Mouse (Mus musculus) limb, embryonic 11.5 days (tissue): ENCODE data around the gene Pcmt1. TPM values are rescaled to one million over a fixed set of nuclear protein-coding genes. Genes with fewer than 3 reads are reported as not detected.
"Not testable (repeated sequence)": the region's sequence is repeated elsewhere in the genome, so short reads cannot be mapped to it uniquely, and the experiment has no call there.

Source experiments
- ATAC-seq: fragments of 200-750 bp; cut with Nextera tagmentation; 2 replicates; pipeline ENCODE4 v1.8.0; 2017; ENCODE audit warnings: low read depth; ENCODE audit not compliant: insufficient number of reproducible peaks, low FRiP score, low TSS enrichment
- DNase-seq: peaks from one replicate; pipeline ENCODE4 v3.0.0-alpha.2; 2015; ENCODE audit warnings: low spot score
- H3K27ac ChIP-seq: fragments of 300-500 bp; sonication (generic); replicated peaks from 2 replicates; pipeline ENCODE4 v1.5.1; 2014; ENCODE audit warnings: low read depth, mild to moderate bottlenecking, low read length
- H3K27me3 ChIP-seq: fragments of 300-500 bp; sonication (generic); 2 replicates; pipeline ENCODE4 v1.6.1; 2014; ENCODE audit warnings: mild to moderate bottlenecking, low read length, mixed read lengths; ENCODE audit not compliant: control insufficient read depth, insufficient read depth
- H3K36me3 ChIP-seq: fragments of 300-500 bp; sonication (generic); 2 replicates; pipeline ENCODE4 v1.6.1; 2014; ENCODE audit warnings: mild to moderate bottlenecking, low read length, moderate library complexity, mixed read lengths; ENCODE audit not compliant: control insufficient read depth, insufficient read depth
- H3K4me1 ChIP-seq: fragments of 300-500 bp; sonication (generic); 2 replicates; pipeline ENCODE4 v1.6.1; 2014; ENCODE audit warnings: low read length, mixed read lengths; ENCODE audit not compliant: control insufficient read depth, insufficient read depth
- H3K4me2 ChIP-seq: fragments of 300-500 bp; sonication (generic); 2 replicates; pipeline ENCODE4 v1.6.1; 2014; ENCODE audit warnings: low read depth, mild to moderate bottlenecking, moderate library complexity; ENCODE audit not compliant: severe bottlenecking
- H3K4me3 ChIP-seq: fragments of 300-500 bp; sonication (generic); 2 replicates; pipeline ENCODE4 v1.5.1; 2014; ENCODE audit warnings: low read depth, low read length
- H3K9ac ChIP-seq: fragments of 300-500 bp; sonication (generic); 2 replicates; pipeline ENCODE4 v1.6.1; 2014; ENCODE audit warnings: mild to moderate bottlenecking, low read length
- H3K9me3 ChIP-seq: fragments of 300-500 bp; sonication (generic); 2 replicates; pipeline ENCODE4 v1.6.1; 2016; ENCODE audit warnings: low read length; ENCODE audit not compliant: control insufficient read depth
- WGBS: fragments of 180-500 bp; shearing (Covaris S2); extraction: QIAGEN DNeasy Blood & Tissue Kit; methylation state at CpG from one replicate; pipeline ENCODE4 v1.1.7; 2014; 5-methylcytosine and 5-hydroxymethylcytosine counted together
- polyA plus RNA-seq: library from polyadenylated mRNA; unstranded; fragments of >200 nt; fragmentation: Nextera tagmentation; extraction: Ambion mirVana; gene quantifications from 2 replicates; pipeline ENCODE4 v1.2.1, GENCODE M21; 2014

Pcmt1 gene
- polyA plus RNA-seq, 1 experiment from 2014 or later = 120 TPM

DNA sequence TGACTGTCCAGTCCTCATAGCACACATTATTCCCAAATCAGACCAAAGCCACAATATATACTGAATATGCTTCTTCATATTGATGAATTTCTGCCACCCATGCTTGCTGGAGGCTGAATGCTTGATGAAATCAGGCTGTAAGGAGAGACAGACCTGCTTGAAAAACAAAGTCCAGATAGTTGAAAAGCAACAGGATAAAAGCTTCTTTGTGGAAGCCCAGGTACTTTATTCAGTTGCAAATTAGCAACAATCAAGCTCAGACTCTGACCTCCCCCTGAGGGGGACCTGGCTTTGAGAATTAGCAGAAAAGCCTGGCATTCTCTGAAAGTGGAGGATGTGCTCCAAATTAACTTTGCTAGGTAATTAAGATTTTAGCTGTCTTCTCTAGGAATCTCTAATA is 68.7 kb downstream of the Pcmt1 start:
- not testable (repeated sequence) for H3K9me3 ChIP-seq, DNase-seq, H3K4me3 ChIP-seq, H3K4me1 ChIP-seq, ATAC-seq, H3K27me3 ChIP-seq, H3K27ac ChIP-seq, H3K4me2 ChIP-seq, H3K9ac ChIP-seq, H3K36me3 ChIP-seq

DNA sequence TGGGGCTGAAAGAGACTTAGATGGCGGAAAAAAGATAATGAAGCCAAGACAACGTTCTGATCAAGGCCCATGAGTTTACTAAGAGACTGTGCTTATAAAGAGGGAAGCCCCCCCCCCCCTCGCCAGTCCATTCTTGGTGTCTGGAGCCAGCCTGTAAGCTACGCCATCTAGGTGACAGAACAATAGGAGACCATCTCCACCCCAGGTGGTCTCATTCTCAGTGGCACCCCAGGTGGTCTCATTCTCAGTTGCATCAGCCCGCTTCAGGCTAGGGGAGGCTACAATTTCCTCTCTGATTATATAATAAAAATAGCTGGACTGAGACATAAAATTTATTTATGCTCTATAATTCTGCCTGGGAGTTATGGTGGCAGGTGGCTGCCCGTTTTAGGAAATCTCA is 69.3 kb downstream of the Pcmt1 start:
- Histone ChIP-seq H3K36me3 (no peaks in the 10 kb centered on the region), H3K4me1 (no peaks in the 10 kb centered on the region), H3K27me3 (no peaks in the 10 kb centered on the region), H3K4me2 (no peak overlapping the region), H3K9me3 (no peaks in the 10 kb centered on the region; the same call in 1 of the 2 replicates), H3K4me3 (no peak overlapping the region), H3K9ac (no peak overlapping the region), H3K27ac (no peak overlapping the region)
- ATAC-seq (no peak), DNase-seq (no peak)
- WGBS = 76% methylated on average over 6 of the region's 6 CpGs

DNA sequence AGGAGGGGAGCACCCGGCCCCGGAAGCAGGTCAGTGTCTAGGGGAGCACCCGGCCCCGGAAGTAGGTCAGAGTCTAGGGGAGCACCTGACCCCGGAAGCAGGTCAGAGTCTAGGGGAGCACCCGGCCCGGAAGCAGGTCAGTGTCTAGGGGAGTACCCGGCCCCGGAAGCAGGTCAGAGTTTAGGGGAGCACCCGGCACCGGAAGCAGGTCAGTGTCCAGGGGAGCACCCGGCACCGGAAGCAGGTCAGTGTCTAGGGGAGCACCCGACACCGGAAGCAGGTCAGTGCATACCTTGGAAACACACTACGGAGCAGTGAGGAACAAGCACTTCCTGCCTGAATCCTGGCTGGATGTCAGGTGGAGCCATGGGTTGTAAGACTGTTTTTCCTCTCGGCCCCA is 72.3 kb downstream of the Pcmt1 start:
- Histone ChIP-seq H3K4me2 (no peak overlapping the region), H3K4me3 (no peak overlapping the region), H3K9me3 (no peaks in the 10 kb centered on the region), H3K27ac (no peak overlapping the region), H3K4me1 (no peaks in the 10 kb centered on the region), H3K27me3 (no peaks in the 10 kb centered on the region), H3K9ac (no peak overlapping the region), H3K36me3 (no peaks in the 10 kb centered on the region)
- 93% methylated on average over 17 of the region's 17 CpGs for WGBS
- ATAC-seq = no peak
- no peak for DNase-seq

DNA sequence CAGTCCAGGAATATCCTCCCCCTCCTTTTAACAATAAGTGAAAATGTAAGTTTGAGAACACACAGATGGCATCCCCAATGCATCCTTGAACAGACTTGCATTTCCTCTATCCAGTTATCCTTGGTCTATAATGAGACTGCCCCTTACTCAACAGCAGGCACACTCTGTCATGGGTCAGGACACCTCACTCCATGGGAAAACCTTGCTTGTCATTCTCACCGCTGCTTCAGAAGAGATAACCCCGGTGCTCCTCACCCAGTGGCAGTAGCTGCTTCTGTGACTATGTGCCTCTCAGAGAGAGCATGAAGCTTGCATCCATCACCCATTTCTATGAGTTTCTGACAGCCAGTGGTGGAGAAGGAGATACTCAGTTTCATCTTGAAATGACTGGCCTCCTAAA is 74.5 kb downstream of the Pcmt1 start:
- H3K4me3 ChIP-seq = no peak overlapping the region
- H3K9me3 ChIP-seq = no peaks in the 10 kb centered on the region
- no peaks in the 10 kb centered on the region for H3K4me1 ChIP-seq
- no peak overlapping the region for H3K9ac ChIP-seq
- H3K27me3 ChIP-seq = no peaks in the 10 kb centered on the region
- H3K4me2 ChIP-seq = no peak overlapping the region
- DNase-seq = no peak
- 86% methylated on average over 2 of the region's 2 CpGs for WGBS
- H3K27ac ChIP-seq = no peak overlapping the region
- H3K36me3 ChIP-seq = no peaks in the 10 kb centered on the region
- ATAC-seq = no peak

DNA sequence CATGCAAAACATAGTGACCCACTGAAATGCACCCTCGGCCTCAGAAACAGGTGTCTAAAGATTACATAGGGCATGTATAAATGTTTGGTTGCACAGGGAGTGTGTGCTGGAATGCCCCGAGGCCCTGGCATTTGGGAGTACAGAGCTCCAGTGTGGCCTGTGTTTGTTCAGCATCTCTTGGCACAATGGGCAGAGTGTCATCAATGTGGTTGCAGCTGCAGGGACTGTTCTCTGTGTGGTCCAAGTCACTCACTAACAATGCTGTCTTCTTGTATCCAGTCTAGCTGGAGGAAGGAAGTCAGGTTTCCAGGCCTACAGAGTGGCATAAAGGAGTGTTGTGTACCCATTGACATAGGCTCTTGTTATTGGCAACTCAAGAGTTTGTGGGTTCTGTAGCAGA is 75.8 kb downstream of the Pcmt1 start:
- no peak overlapping the region for H3K4me2 ChIP-seq
- H3K9me3 ChIP-seq = no peaks in the 10 kb centered on the region
- no peak overlapping the region for H3K4me3 ChIP-seq
- no peaks in the 10 kb centered on the region for H3K27me3 ChIP-seq
- no peak overlapping the region for H3K27ac ChIP-seq
- H3K4me1 ChIP-seq = no peaks in the 10 kb centered on the region
- no peak for DNase-seq
- H3K36me3 ChIP-seq = no peaks in the 10 kb centered on the region
- no peak for ATAC-seq
- H3K9ac ChIP-seq = no peak overlapping the region
- WGBS = 84% methylated on average over 2 of the region's 2 CpGs

DNA sequence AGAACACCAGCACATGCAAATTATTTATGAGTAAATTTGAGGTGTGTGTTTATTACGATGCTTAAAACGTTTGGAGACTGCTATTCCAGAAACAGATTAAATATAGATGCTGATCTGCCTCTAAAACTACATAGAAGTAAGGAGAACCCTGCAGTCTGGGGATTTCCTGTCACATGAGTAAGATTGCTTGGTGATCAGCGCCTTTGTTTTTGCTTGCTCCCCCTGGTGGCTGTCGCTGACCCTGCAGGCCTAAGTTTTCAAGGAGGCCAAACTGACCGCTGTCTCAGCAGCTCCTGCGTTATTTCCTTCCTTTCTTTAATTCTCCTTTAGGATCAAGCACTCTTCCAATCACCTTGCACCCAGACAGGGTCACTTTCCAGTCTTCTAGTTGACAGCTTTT is 80.3 kb downstream of the Pcmt1 start:
- no peak overlapping the region for H3K27ac ChIP-seq
- ATAC-seq (no peak), DNase-seq (peak; percentile 87)
- H3K9me3 ChIP-seq = no peaks in the 10 kb centered on the region
- no peaks in the 10 kb centered on the region for H3K27me3 ChIP-seq
- H3K36me3 ChIP-seq = no peaks in the 10 kb centered on the region
- H3K4me1 ChIP-seq = no peaks in the 10 kb centered on the region
- no peak overlapping the region for H3K4me3 ChIP-seq
- WGBS = 12% methylated on average over 6 of the region's 6 CpGs
- H3K4me2 ChIP-seq = no peak overlapping the region
- H3K9ac ChIP-seq = no peak overlapping the region

DNA sequence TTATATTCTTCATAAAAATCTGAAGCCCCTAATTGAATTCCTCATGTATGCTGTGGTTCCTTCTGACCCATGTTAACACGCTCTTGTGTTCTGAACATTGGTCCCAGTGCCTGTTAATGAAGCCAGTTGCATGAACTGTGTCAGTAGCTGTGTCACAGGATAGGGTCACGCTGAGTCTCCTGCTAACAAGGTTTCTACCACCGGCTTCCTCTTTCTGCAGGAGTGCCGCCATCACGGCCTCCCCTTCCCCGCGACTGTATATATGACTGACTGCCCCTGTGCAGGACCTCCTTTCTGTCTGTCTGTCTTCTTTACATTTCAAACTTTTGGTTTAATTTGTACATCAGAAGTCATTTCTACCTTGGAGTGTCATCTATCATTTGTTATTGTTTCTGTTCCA is 82.8 kb downstream of the Pcmt1 start:
- ATAC-seq (no peak), DNase-seq (no peak)
- 87% methylated on average over 7 of the region's 7 CpGs for WGBS
- H3K36me3 ChIP-seq = no peaks in the 10 kb centered on the region
- no peak overlapping the region for H3K4me3 ChIP-seq
- H3K27me3 ChIP-seq = no peaks in the 10 kb centered on the region
- H3K4me2 ChIP-seq = no peak overlapping the region
- no peaks in the 10 kb centered on the region for H3K4me1 ChIP-seq
- H3K9me3 ChIP-seq = no peaks in the 10 kb centered on the region
- no peak overlapping the region for H3K9ac ChIP-seq
- no peak overlapping the region for H3K27ac ChIP-seq

DNA sequence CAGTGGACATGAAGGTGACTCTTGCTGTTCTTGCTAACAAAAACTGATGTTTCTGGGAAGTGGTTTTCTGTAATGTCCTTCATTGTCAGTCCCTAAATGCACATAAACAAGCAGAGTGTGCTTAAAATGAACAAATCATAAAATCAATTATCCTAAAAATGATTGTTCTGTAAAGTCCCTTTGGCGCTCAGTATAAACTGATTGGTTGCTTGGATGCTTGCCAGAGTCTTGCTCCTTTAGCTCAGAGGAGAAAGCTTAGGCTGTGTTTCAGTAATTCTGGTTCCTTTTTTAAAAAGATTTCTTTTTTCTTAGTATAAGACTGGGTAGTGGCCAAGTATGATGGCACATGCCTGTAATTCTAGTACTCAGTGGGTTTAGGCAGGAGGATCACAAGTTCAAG is 84.7 kb downstream of the Pcmt1 start:
- Histone ChIP-seq H3K4me1 (no peaks in the 10 kb centered on the region), H3K4me2 (no peak overlapping the region), H3K9ac (no peak overlapping the region), H3K27ac (no peak overlapping the region), H3K36me3 (no peaks in the 10 kb centered on the region), H3K4me3 (no peak overlapping the region), H3K9me3 (no peaks in the 10 kb centered on the region), H3K27me3 (peaks cover 6% of the 10 kb centered on the region)
- DNase-seq = no peak
- no peak for ATAC-seq
- 82% methylated on average over 1 of the region's 1 CpGs for WGBS

DNA sequence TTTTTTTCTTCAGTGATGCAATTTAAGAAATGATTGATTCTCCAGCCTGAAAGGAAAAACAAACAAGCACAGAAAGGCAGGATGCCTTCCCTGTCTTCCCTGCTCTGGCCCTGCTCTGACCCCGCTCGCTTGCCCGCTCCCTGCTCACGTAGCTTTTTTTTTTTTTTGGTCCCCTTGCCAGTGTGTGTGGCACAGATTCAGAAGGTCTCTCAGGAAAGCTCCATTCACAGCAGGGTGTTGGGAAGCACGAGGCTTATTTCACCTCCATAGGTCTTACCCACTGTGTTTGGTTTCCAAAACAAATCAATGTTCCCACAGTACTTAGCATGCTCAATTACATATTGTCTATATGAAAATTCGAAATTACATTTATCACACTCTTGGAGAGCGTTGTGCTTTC is 86.1 kb downstream of the Pcmt1 start:
- Histone ChIP-seq H3K4me2 (no peak overlapping the region), H3K9ac (no peak overlapping the region), H3K9me3 (no peaks in the 10 kb centered on the region), H3K4me1 (peaks cover 3% of the 10 kb centered on the region), H3K27me3 (peaks cover 18% of the 10 kb centered on the region), H3K36me3 (no peaks in the 10 kb centered on the region), H3K4me3 (no peak overlapping the region), H3K27ac (no peak overlapping the region)
- DNase-seq (no peak), ATAC-seq (no peak)
- WGBS = 47% methylated on average over 7 of the region's 7 CpGs
